Mouse (Mus musculus): ENCODE data around the gene Kiss1r. TPM values are rescaled to one million over a fixed set of nuclear protein-coding genes. Genes with fewer than 3 reads are reported as not detected.

Kiss1r gene
- polyA plus RNA-seq, 1 experiment from 2014 or later = 0.21 TPM

DNA sequence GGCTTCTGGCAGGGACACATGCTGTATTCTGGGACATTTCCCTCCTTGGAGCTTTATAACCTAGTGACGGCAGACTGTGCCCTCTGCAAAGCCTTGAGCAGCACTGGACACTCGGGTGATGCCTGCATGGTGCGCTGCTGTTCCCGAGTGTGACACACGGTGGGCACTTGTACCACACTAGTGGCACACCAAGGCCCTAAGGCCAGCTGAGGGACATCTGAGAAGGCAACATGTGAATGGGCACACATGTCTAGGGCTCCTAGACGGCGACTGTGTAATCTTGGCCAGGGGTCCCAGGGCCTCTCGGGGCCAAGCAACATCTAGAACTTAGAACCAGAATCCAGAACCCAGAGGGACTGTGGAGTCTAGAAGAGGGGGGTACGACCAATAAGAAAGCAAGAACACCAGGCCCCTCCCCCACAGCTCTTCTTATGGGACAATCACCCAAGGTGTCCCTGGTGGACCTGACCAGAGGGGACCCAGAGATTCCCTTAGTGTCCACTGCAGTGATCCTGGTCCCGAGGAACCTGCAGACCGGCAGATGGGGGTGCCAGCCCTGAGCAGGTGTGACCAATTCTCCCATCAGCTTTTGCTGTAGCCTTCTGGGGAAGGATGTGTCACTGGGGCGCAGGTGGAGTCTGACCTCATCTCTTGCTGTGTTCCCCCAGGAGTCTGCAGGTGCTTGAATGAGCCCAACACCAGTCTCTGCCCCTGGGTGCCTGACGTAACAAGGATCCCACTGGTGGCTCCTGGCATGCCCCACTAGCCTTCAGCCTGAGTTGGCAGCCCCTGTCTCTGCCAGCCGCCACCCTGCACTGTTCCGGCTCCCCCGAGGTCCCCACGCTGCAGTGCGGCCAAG, 13.4 kb downstream of the Kiss1r start:
- H3K4me3 ChIP-seq (ENCODE audit: low read depth, low read length) = no peak overlapping the region
- ATAC-seq (ENCODE audit: insufficient number of reproducible peaks, low FRiP score, low TSS enrichment, low read depth) = no peak
- no peaks in the 10 kb centered on the region for H3K9me3 ChIP-seq (ENCODE audit: control insufficient read depth, low read length)
- peak overlapping the region; percentile 22; the same call in 1 of the 2 replicates for H3K4me2 ChIP-seq (ENCODE audit: low read depth, severe bottlenecking)
- H3K27me3 ChIP-seq (ENCODE audit: control insufficient read depth, insufficient read depth, low read length) = no peaks in the 10 kb centered on the region
- peaks cover 54% of the 10 kb centered on the region for H3K4me1 ChIP-seq (ENCODE audit: control insufficient read depth, insufficient read depth, low read length)
- no peak for DNase-seq (ENCODE audit: low spot score)
- no peak overlapping the region for H3K9ac ChIP-seq (ENCODE audit: low read length)
- H3K27ac ChIP-seq (replicated peaks; ENCODE audit: low read depth, low read length) = no peak overlapping the region
- H3K36me3 ChIP-seq (ENCODE audit: control insufficient read depth, insufficient read depth, low read length) = peaks cover 12% of the 10 kb centered on the region
- 88% methylated on average over 18 of the region's 18 CpGs for WGBS

DNA sequence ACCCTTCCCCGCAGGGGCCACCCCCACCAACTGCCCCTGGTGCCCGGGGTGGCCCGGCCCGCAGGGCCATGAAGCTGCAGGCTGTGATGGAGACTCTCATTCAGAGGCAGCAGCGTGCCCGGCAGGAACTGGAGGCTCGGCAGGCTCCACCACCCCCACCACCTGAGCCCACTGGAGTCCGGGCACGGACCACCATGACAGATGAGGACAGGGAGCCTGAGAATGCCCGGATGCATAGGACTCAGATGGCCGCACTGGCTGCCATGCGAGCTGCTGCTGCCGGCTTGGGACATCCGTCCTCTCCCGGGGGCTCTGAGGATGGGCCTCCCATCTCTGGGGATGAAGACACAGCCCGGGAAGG, 14.0 kb downstream of the Kiss1r start:
- Histone ChIP-seq H3K36me3 (ENCODE audit: control insufficient read depth, insufficient read depth, low read length) (peaks cover 12% of the 10 kb centered on the region), H3K4me2 (ENCODE audit: low read depth, severe bottlenecking) (0 out of 2 replicates have a peak overlapping the region, but pooled peaks have one; percentile 22), H3K9me3 (ENCODE audit: control insufficient read depth, low read length) (no peaks in the 10 kb centered on the region), H3K27me3 (ENCODE audit: control insufficient read depth, insufficient read depth, low read length) (no peaks in the 10 kb centered on the region), H3K27ac (replicated peaks; ENCODE audit: low read depth, low read length) (no peak overlapping the region), H3K4me3 (ENCODE audit: low read depth, low read length) (no peak overlapping the region), H3K4me1 (ENCODE audit: control insufficient read depth, insufficient read depth, low read length) (peaks cover 54% of the 10 kb centered on the region), H3K9ac (ENCODE audit: low read length) (no peak overlapping the region)
- DNase-seq (ENCODE audit: low spot score) (no peak), ATAC-seq (ENCODE audit: insufficient number of reproducible peaks, low FRiP score, low TSS enrichment, low read depth) (no peak)
- 91% methylated on average over 16 of the region's 16 CpGs for WGBS

DNA sequence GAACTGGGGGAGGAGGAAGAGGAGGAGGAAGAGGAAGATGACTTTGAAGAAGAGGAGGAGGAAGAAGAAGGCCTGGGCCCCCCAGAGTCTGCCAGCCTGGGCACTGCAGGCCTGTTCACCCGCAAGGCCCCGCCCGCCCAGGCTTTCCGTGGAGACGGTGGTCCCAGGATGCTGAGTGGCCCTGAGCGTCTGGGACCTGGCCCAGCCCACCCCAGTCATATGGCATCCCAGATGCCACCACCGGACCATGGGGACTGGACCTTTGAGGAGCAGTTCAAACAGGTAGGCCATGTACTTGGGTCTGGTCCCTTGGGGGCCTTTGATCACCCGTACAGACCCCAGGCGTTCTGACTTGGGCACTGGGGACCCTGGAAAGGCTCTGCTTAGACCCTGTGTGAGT, 15.0 kb downstream of the Kiss1r start:
- peaks cover 15% of the 10 kb centered on the region for H3K36me3 ChIP-seq (ENCODE audit: control insufficient read depth, insufficient read depth, low read length)
- WGBS = 77% methylated on average over 9 of the region's 9 CpGs
- H3K9ac ChIP-seq (ENCODE audit: low read length) = no peak overlapping the region; the same call in 1 of the 2 replicates
- no peak overlapping the region for H3K4me3 ChIP-seq (ENCODE audit: low read depth, low read length)
- ATAC-seq (ENCODE audit: insufficient number of reproducible peaks, low FRiP score, low TSS enrichment, low read depth) = no peak
- H3K4me1 ChIP-seq (ENCODE audit: control insufficient read depth, insufficient read depth, low read length) = peaks cover 49% of the 10 kb centered on the region
- no peak overlapping the region for H3K4me2 ChIP-seq (ENCODE audit: low read depth, severe bottlenecking)
- no peak for DNase-seq (ENCODE audit: low spot score)
- no peaks in the 10 kb centered on the region for H3K27me3 ChIP-seq (ENCODE audit: control insufficient read depth, insufficient read depth, low read length)
- peak overlapping the region; percentile 64; the same call in 1 of the 2 replicates for H3K27ac ChIP-seq (replicated peaks; ENCODE audit: low read depth, low read length)
- no peaks in the 10 kb centered on the region for H3K9me3 ChIP-seq (ENCODE audit: control insufficient read depth, low read length)

DNA sequence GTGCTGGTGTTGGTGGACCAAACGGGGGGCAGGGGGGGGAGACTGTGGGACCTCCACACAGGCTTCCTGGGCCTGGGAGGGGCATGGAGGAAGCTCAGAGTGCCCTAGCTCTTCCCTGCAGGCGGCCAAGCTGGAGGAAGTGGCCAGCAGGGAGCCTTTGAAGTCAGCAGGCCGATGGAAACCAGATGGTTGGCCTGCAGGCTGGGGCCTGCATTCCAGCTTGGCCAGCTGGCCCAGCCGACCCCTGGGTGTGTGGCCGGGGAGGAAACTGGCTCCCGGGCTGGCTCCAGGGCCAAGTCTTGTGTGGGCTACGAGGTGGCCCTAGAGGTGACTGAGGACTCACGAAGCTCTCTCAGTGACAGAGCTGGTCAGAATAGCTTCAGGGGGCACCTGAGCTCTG, 16.0 kb downstream of the Kiss1r start:
- H3K27ac ChIP-seq (replicated peaks; ENCODE audit: low read depth, low read length) = peak overlapping the region; percentile 64
- ATAC-seq (ENCODE audit: insufficient number of reproducible peaks, low FRiP score, low TSS enrichment, low read depth) (no peak), DNase-seq (ENCODE audit: low spot score) (peak; percentile 81)
- H3K4me1 ChIP-seq (ENCODE audit: control insufficient read depth, insufficient read depth, low read length) = peaks cover 49% of the 10 kb centered on the region
- no peaks in the 10 kb centered on the region for H3K9me3 ChIP-seq (ENCODE audit: control insufficient read depth, low read length)
- H3K9ac ChIP-seq (ENCODE audit: low read length) = peak overlapping the region; percentile 37; the same call in 1 of the 2 replicates
- H3K27me3 ChIP-seq (ENCODE audit: control insufficient read depth, insufficient read depth, low read length) = no peaks in the 10 kb centered on the region
- 2% methylated on average over 8 of the region's 8 CpGs for WGBS
- H3K4me3 ChIP-seq (ENCODE audit: low read depth, low read length) = peak overlapping the region; percentile 14
- H3K4me2 ChIP-seq (ENCODE audit: low read depth, severe bottlenecking) = peak overlapping the region; percentile 19
- H3K36me3 ChIP-seq (ENCODE audit: control insufficient read depth, insufficient read depth, low read length) = peaks cover 16% of the 10 kb centered on the region

DNA sequence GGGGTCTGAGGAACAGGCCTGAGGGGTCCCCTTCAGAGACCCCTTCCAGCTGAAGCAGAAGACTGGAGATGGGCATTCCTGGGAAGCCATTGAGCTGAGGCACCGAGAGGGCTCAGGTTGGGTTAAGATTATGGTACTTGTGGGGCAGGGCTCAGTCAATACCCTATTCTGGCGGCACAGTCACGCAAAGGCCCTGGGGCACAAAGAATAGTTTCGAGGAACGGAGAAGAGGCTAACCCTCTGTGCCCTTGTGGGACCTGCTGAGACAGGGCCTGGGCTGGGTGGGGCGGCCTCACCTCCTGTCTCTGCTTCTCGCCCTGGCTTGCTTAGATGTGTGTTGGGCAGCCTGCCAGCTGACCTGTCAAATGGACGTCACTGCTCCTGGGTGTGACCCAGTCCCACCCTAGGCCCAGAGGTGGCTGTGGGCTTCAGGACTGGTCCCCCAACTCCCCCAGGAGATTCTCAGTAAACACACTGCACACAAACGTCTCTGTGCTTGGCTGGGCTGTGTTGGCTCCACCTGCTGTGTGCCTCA, 16.4 kb downstream of the Kiss1r start:
- Histone ChIP-seq H3K27me3 (ENCODE audit: control insufficient read depth, insufficient read depth, low read length) (no peaks in the 10 kb centered on the region), H3K4me1 (ENCODE audit: control insufficient read depth, insufficient read depth, low read length) (peaks cover 49% of the 10 kb centered on the region), H3K9ac (ENCODE audit: low read length) (no peak overlapping the region; the same call in 1 of the 2 replicates), H3K4me3 (ENCODE audit: low read depth, low read length) (peak overlapping the region; percentile 14), H3K27ac (replicated peaks; ENCODE audit: low read depth, low read length) (peak overlapping the region; percentile 64), H3K4me2 (ENCODE audit: low read depth, severe bottlenecking) (peak overlapping the region; percentile 19), H3K9me3 (ENCODE audit: control insufficient read depth, low read length) (no peaks in the 10 kb centered on the region), H3K36me3 (ENCODE audit: control insufficient read depth, insufficient read depth, low read length) (peaks cover 18% of the 10 kb centered on the region)
- WGBS = 39% methylated on average over 9 of the region's 9 CpGs
- ATAC-seq (ENCODE audit: insufficient number of reproducible peaks, low FRiP score, low TSS enrichment, low read depth) (no peak), DNase-seq (ENCODE audit: low spot score) (no peak)

DNA sequence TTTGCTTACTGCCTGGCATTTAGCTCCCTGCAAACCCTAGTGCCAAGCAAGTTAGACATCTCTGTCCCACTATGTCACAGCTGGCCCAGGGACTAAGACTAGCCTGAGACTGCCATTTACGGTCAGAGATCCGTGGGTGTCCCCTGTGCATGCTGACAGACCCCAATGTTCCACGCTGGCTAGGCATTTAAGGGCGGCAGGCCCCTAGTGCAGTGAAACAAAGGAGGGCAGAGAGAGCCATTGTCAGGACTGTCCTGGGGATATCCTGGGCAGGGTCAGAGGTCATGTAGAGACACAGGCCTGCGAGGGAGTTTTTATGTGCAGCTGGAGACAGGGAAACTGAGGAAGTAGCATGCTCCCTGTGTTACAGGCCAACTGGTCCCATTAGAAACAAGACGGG, 17.1 kb downstream of the Kiss1r start:
- H3K4me3 ChIP-seq (ENCODE audit: low read depth, low read length) = no peak overlapping the region
- H3K27ac ChIP-seq (replicated peaks; ENCODE audit: low read depth, low read length) = no peak overlapping the region
- DNase-seq (ENCODE audit: low spot score) (no peak), ATAC-seq (ENCODE audit: insufficient number of reproducible peaks, low FRiP score, low TSS enrichment, low read depth) (no peak)
- no peak overlapping the region for H3K9ac ChIP-seq (ENCODE audit: low read length)
- no peaks in the 10 kb centered on the region for H3K9me3 ChIP-seq (ENCODE audit: control insufficient read depth, low read length)
- peaks cover 18% of the 10 kb centered on the region for H3K36me3 ChIP-seq (ENCODE audit: control insufficient read depth, insufficient read depth, low read length)
- no peaks in the 10 kb centered on the region for H3K27me3 ChIP-seq (ENCODE audit: control insufficient read depth, insufficient read depth, low read length)
- 77% methylated on average over 6 of the region's 6 CpGs for WGBS
- H3K4me1 ChIP-seq (ENCODE audit: control insufficient read depth, insufficient read depth, low read length) = peaks cover 51% of the 10 kb centered on the region
- no peak overlapping the region for H3K4me2 ChIP-seq (ENCODE audit: low read depth, severe bottlenecking)

DNA sequence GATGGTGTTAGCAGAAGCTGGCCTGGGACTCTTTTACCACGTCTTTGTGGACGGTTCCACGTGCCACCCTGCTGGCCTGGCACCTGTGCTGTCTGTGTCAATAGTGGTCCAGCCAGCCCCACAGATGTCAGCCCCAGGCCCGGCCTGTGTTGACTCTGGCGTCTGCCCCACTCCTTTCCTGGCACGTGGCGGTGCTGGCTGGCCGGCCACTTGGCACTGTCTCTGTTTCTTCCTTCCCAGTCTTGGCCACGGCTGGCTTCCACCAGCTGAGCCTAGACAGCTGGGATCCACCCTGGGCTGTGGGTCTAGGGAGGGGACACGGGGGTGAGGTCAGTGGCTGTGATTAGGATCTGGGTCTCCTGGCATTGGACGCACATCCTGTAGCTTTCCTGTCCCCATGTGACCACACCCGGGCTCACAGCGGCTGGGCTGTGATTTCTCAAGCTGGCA, 17.5 kb downstream of the Kiss1r start:
- H3K4me1 ChIP-seq (ENCODE audit: control insufficient read depth, insufficient read depth, low read length) = peaks cover 47% of the 10 kb centered on the region
- H3K4me3 ChIP-seq (ENCODE audit: low read depth, low read length) = no peak overlapping the region
- H3K9ac ChIP-seq (ENCODE audit: low read length) = 0 out of 2 replicates have a peak overlapping the region, but pooled peaks have one; percentile 7
- DNase-seq (ENCODE audit: low spot score) = no peak
- H3K36me3 ChIP-seq (ENCODE audit: control insufficient read depth, insufficient read depth, low read length) = peaks cover 21% of the 10 kb centered on the region
- no peak for ATAC-seq (ENCODE audit: insufficient number of reproducible peaks, low FRiP score, low TSS enrichment, low read depth)
- H3K27ac ChIP-seq (replicated peaks; ENCODE audit: low read depth, low read length) = no peak overlapping the region
- H3K9me3 ChIP-seq (ENCODE audit: control insufficient read depth, low read length) = no peaks in the 10 kb centered on the region
- 80% methylated on average over 13 of the region's 13 CpGs for WGBS
- H3K4me2 ChIP-seq (ENCODE audit: low read depth, severe bottlenecking) = no peak overlapping the region
- H3K27me3 ChIP-seq (ENCODE audit: control insufficient read depth, insufficient read depth, low read length) = no peaks in the 10 kb centered on the region

DNA sequence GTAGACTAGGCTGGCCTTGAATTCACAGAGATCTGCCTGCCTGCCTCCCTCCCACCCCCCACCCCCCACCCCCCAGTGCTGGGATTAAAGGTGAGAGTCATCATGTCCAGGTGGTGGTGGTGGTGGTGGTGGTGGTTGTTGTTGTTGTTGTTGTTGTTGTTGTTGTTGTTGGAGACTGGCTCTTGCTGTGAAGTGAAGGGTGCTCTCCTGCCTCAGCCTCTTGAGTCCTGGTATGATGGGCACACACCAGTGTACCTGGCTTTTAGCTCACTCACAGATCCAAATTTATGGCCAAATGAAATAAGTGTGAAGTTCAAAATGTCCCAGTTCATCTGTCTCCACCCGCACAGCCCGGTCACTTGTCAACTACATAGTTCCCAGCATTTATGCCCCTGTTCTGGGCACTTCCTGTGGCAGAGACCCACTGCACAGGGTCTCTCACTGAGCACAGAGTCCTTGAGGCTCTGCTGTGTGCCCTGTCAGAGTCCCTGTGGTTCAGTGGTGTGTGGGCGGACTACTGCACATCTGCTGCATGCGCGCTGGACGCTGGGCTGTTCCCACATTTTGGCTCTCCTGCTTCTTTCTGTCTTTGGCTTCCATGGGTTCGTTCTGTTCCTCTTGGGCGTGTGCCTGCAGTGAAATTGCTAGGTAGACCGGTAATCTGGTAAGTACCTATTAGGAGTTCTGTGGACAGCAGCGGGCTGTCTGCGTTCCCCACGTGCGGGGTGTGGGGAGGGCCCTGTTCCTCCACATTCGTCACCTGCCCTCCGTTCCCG, 18.2 kb downstream of the Kiss1r start:
- DNase-seq (ENCODE audit: low spot score) (no peak), ATAC-seq (ENCODE audit: insufficient number of reproducible peaks, low FRiP score, low TSS enrichment, low read depth) (no peak)
- H3K4me1 ChIP-seq (ENCODE audit: control insufficient read depth, insufficient read depth, low read length) = peaks cover 42% of the 10 kb centered on the region
- H3K4me3 ChIP-seq (ENCODE audit: low read depth, low read length) = no peak overlapping the region
- H3K4me2 ChIP-seq (ENCODE audit: low read depth, severe bottlenecking) = no peak overlapping the region
- H3K36me3 ChIP-seq (ENCODE audit: control insufficient read depth, insufficient read depth, low read length) = peaks cover 21% of the 10 kb centered on the region
- 90% methylated on average over 16 of the region's 16 CpGs for WGBS
- H3K9ac ChIP-seq (ENCODE audit: low read length) = no peak overlapping the region
- H3K27ac ChIP-seq (replicated peaks; ENCODE audit: low read depth, low read length) = no peak overlapping the region
- no peaks in the 10 kb centered on the region for H3K9me3 ChIP-seq (ENCODE audit: control insufficient read depth, low read length)
- H3K27me3 ChIP-seq (ENCODE audit: control insufficient read depth, insufficient read depth, low read length) = no peaks in the 10 kb centered on the region

All from limb, embryonic 11.5 days (tissue).